Mouse (Mus musculus) liver, adult 2 months (tissue): Measurements from ENCODE around the gene Ccnyl1.

Source experiments
- CTCF ChIP-seq: fragments of 200-500 bp; IDR thresholded peaks from 2 replicates; pipeline ENCODE4 v1.5.1; 2011; ENCODE audit warnings: low read depth, low read length, control low read depth
- POLR2A ChIP-seq: fragments of 200-500 bp; IDR thresholded peaks from 2 replicates; pipeline ENCODE4 v1.6.1; 2011; ENCODE audit warnings: low read length, control low read depth; ENCODE audit not compliant: insufficient read depth; ENCODE audit errors: extremely low read depth

- no peak for TF ChIP-seq CTCF
- no peak for TF ChIP-seq POLR2A
Observed at GRCm38 (mm10) chr1:64655415-64655814, 34.8 kb upstream of the Ccnyl1 start.
